Mouse (Mus musculus): ENCODE results near the gene Phactr4. TPM values are rescaled to one million over a fixed set of nuclear protein-coding genes. Genes with fewer than 3 reads are reported as not detected.

Gene Phactr4
- 11.8 and 14.4 TPM in 2 replicates for polyA plus RNA-seq (2012)

GRCm38 (mm10) chr4:132421923-132422782 lies at the start of gene Phactr4:
Gene Phactr4 (minus strand): TSS chr4:132422489.

DNA sequence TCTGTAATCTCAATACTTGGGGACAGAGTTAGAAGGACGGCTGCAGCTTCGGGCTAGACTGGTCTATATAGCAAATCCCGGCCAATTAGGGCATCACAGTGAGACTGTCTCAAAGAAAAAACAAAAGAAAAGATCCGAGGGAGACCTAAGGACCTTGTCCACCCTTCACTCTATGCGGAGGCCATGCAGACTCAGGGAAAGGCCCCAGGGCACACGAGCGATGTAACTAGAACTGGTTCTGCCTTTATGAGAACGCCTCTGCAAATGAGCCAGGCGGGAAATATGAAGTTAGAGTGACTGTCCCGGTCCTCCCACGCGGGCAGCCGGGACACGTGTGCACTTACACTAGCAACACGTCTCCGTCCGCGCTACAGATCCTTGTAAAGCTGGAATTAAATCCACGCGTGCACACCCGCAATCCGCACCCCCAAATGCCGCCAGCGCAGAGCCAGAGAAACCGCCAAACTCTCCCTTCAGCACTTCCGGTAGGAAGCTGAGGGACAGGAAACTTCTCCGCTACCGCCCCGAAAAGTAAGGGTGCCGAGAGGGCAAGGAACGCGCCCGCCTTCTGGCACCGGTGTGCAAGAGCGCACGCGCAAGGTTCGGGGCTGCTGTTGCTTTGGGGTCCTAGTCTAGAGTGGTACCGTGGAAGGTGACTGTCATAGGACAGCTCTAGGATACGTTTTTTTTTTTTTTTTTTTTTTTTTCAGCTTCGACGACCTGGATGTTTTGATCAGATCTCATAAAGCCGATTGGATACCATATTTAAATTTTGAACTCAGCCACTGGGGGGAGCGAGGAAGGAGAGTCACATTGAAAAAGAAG lies 41.4 kb upstream of the Phactr4 start, which contains the start of gene Med18:
Med18 (minus strand) TSS at position 492 of the 825 bp plus-strand sequence.

GRCm38 (mm10) chr4:132353481-132353885 lies 68.8 kb downstream of the Phactr4 start, which contains the start of gene Rcc1:
Gene Rcc1 (minus strand): TSS chr4:132353605.

GRCm38 (mm10) chr4:132329115-132329834 lies 93.0 kb downstream of the Phactr4 start, which contains the start of gene Trnau1ap:
Gene Trnau1ap (minus strand): TSS chr4:132329538.

Other genes starting within 250 kb of the Phactr4 start
- gene Ythdf2, start 210.2 kb downstream of the Phactr4 start, polyA plus RNA-seq (2012) = 53.1 and 53.9 TPM in 2 replicates
- gene Gmeb1, start 160.9 kb downstream of the Phactr4 start, polyA plus RNA-seq (2012) = 15.6 and 16.0 TPM in 2 replicates
- gene Taf12, start 148.1 kb downstream of the Phactr4 start, polyA plus RNA-seq (2012) = 14.5 and 15.9 TPM in 2 replicates
- 0.21 and 0.25 TPM in 2 replicates for gene Rab42, start 119.1 kb downstream of the Phactr4 start, polyA plus RNA-seq (2012)
- 51.6 and 62.1 TPM in 2 replicates for gene Trnau1ap, start 93.0 kb downstream of the Phactr4 start, polyA plus RNA-seq (2012)
- 57.3 and 58.2 TPM in 2 replicates for gene Rcc1, start 68.9 kb downstream of the Phactr4 start, polyA plus RNA-seq (2012)
- gene Med18, start 41.4 kb upstream of the Phactr4 start, polyA plus RNA-seq (2012) = 2.5 and 2.9 TPM in 2 replicates
- gene Sesn2, start 88.0 kb upstream of the Phactr4 start, polyA plus RNA-seq (2012) = 13.7 and 17.3 TPM in 2 replicates
- gene Atpif1, start 111.2 kb upstream of the Phactr4 start, polyA plus RNA-seq (2012) = 213 and 290 TPM in 2 replicates
- gene Dnajc8, start 113.1 kb upstream of the Phactr4 start, polyA plus RNA-seq (2012) = 128 and 155 TPM in 2 replicates
- gene Ptafr, start 141.6 kb upstream of the Phactr4 start, polyA plus RNA-seq (2012) = 0.54 and 0.65 TPM in 2 replicates
- 2.6 and 4.1 TPM in 2 replicates for gene Eya3, start 216.5 kb upstream of the Phactr4 start, polyA plus RNA-seq (2012)